Mouse (Mus musculus): ENCODE results near the gene Macf1. TPM values are rescaled to one million over a fixed set of nuclear protein-coding genes. Genes with fewer than 3 reads are reported as not detected.

Macf1 gene
- polyA plus RNA-seq, 2 experiments, result 79.8 to 103 TPM

GRCm38 (mm10) chr4:123454871-123455640 is 229.1 kb downstream of the Macf1 start:
- TF ChIP-seq POLR2A (IDR thresholded peaks at IDR 0.05; ENCODE audit: borderline replicate concordance, extremely low read depth, insufficient read depth, insufficient read length), result no peak
- Histone ChIP-seq H3K36me3 (ENCODE audit: control insufficient read depth, insufficient read depth, low read length) (peaks cover 80% of the 10 kb centered on the region), H3K9ac (ENCODE audit: low read depth, low read length, severe bottlenecking) (no peak overlapping the region), H3K4me2 (replicated peaks; ENCODE audit: low read depth, low read length, severe bottlenecking) (no peak overlapping the region), H3K27ac (replicated peaks; ENCODE audit: low read depth, low read length) (no peak overlapping the region), H3K4me1 (ENCODE audit: control insufficient read depth, insufficient read depth, low read length) (no peaks in the 10 kb centered on the region), H3K9me3 (ENCODE audit: control insufficient read depth, low read length) (no peaks in the 10 kb centered on the region), H3K27me3 (ENCODE audit: control insufficient read depth, insufficient read depth, low read length) (no peaks in the 10 kb centered on the region), H3K4me3 (replicated peaks; ENCODE audit: low read length) (no peak overlapping the region)
- no peak for DNase-seq (ENCODE audit: low spot score)
- WGBS, result 83% methylated on average over 7 of the region's 7 CpGs
- ATAC-seq (ENCODE audit: low FRiP score, low read depth), result no peak

GRCm38 (mm10) chr4:123453729-123454128 is 230.4 kb downstream of the Macf1 start:
- Histone ChIP-seq H3K4me1 (ENCODE audit: control insufficient read depth, insufficient read depth, low read length) (no peaks in the 10 kb centered on the region), H3K9ac (ENCODE audit: low read depth, low read length, severe bottlenecking) (no peak overlapping the region), H3K4me3 (replicated peaks; ENCODE audit: low read length) (no peak overlapping the region), H3K4me2 (replicated peaks; ENCODE audit: low read depth, low read length, severe bottlenecking) (no peak overlapping the region), H3K36me3 (ENCODE audit: control insufficient read depth, insufficient read depth, low read length) (peaks cover 85% of the 10 kb centered on the region), H3K27ac (replicated peaks; ENCODE audit: low read depth, low read length) (no peak overlapping the region), H3K27me3 (ENCODE audit: control insufficient read depth, insufficient read depth, low read length) (no peaks in the 10 kb centered on the region), H3K9me3 (ENCODE audit: control insufficient read depth, low read length) (no peaks in the 10 kb centered on the region)
- TF ChIP-seq POLR2A (IDR thresholded peaks at IDR 0.05; ENCODE audit: borderline replicate concordance, extremely low read depth, insufficient read depth, insufficient read length), result no peak
- ATAC-seq (ENCODE audit: low FRiP score, low read depth) (no peak), DNase-seq (ENCODE audit: low spot score) (no peak)
- WGBS, result 92% methylated on average over 1 of the region's 1 CpGs

- Histone ChIP-seq H3K27me3 (ENCODE audit: control insufficient read depth, insufficient read depth, low read length) (no peaks in the 10 kb centered on the region), H3K4me3 (replicated peaks; ENCODE audit: low read length) (no peak overlapping the region), H3K9me3 (ENCODE audit: control insufficient read depth, low read length) (no peaks in the 10 kb centered on the region), H3K27ac (replicated peaks; ENCODE audit: low read depth, low read length) (no peak overlapping the region), H3K9ac (ENCODE audit: low read depth, low read length, severe bottlenecking) (no peak overlapping the region), H3K4me2 (replicated peaks; ENCODE audit: low read depth, low read length, severe bottlenecking) (no peak overlapping the region), H3K4me1 (ENCODE audit: control insufficient read depth, insufficient read depth, low read length) (no peaks in the 10 kb centered on the region), H3K36me3 (ENCODE audit: control insufficient read depth, insufficient read depth, low read length) (peaks cover 85% of the 10 kb centered on the region)
- DNase-seq (ENCODE audit: low spot score), result no peak
- TF ChIP-seq POLR2A (IDR thresholded peaks at IDR 0.05; ENCODE audit: borderline replicate concordance, extremely low read depth, insufficient read depth, insufficient read length), result no peak
- 90% methylated on average over 3 of the region's 3 CpGs for WGBS
- ATAC-seq (ENCODE audit: low FRiP score, low read depth), result no peak
These were observed 232.2 kb downstream of the Macf1 start for GRCm38 (mm10) chr4:123451991-123452390.

- no peak for ATAC-seq (ENCODE audit: low FRiP score, low read depth)
- Histone ChIP-seq H3K4me1 (ENCODE audit: control insufficient read depth, insufficient read depth, low read length) (no peaks in the 10 kb centered on the region), H3K9ac (ENCODE audit: low read depth, low read length, severe bottlenecking) (no peak overlapping the region), H3K27ac (replicated peaks; ENCODE audit: low read depth, low read length) (no peak overlapping the region), H3K4me3 (replicated peaks; ENCODE audit: low read length) (no peak overlapping the region), H3K36me3 (ENCODE audit: control insufficient read depth, insufficient read depth, low read length) (peaks cover 72% of the 10 kb centered on the region), H3K27me3 (ENCODE audit: control insufficient read depth, insufficient read depth, low read length) (no peaks in the 10 kb centered on the region), H3K9me3 (ENCODE audit: control insufficient read depth, low read length) (no peaks in the 10 kb centered on the region), H3K4me2 (replicated peaks; ENCODE audit: low read depth, low read length, severe bottlenecking) (no peak overlapping the region)
- no peak for DNase-seq (ENCODE audit: low spot score)
- TF ChIP-seq POLR2A (IDR thresholded peaks at IDR 0.05; ENCODE audit: borderline replicate concordance, extremely low read depth, insufficient read depth, insufficient read length), result no peak
These were observed 234.9 kb downstream of the Macf1 start for GRCm38 (mm10) chr4:123449304-123449703.

- no peak for ATAC-seq (ENCODE audit: low FRiP score, low read depth)
- peaks cover 70% of the 10 kb centered on the region for H3K36me3 ChIP-seq (ENCODE audit: control insufficient read depth, insufficient read depth, low read length)
- no peaks in the 10 kb centered on the region for H3K27me3 ChIP-seq (ENCODE audit: control insufficient read depth, insufficient read depth, low read length)
These were observed 236.1 kb downstream of the Macf1 start for GRCm38 (mm10) chr4:123448015-123448414.

More at GRCm38 (mm10) chr4:123448015-123448414, 236.1 kb downstream of the Macf1 start:
- TF ChIP-seq POLR2A (IDR thresholded peaks at IDR 0.05; ENCODE audit: borderline replicate concordance, extremely low read depth, insufficient read depth, insufficient read length), result no peak
- H3K27ac ChIP-seq (replicated peaks; ENCODE audit: low read depth, low read length), result no peak overlapping the region
- no peaks in the 10 kb centered on the region for H3K4me1 ChIP-seq (ENCODE audit: control insufficient read depth, insufficient read depth, low read length)
- no peaks in the 10 kb centered on the region for H3K9me3 ChIP-seq (ENCODE audit: control insufficient read depth, low read length)
- H3K4me2 ChIP-seq (replicated peaks; ENCODE audit: low read depth, low read length, severe bottlenecking), result no peak overlapping the region
- 92% methylated on average over 2 of the region's 2 CpGs for WGBS
- no peak overlapping the region for H3K4me3 ChIP-seq (replicated peaks; ENCODE audit: low read length)
- H3K9ac ChIP-seq (ENCODE audit: low read depth, low read length, severe bottlenecking), result no peak overlapping the region
- DNase-seq (ENCODE audit: low spot score), result no peak

Data from limb, embryonic 14.5 days (tissue).